8 mouse cellular contexts compared by ENCODE assay signal in the genomic region with DNA sequence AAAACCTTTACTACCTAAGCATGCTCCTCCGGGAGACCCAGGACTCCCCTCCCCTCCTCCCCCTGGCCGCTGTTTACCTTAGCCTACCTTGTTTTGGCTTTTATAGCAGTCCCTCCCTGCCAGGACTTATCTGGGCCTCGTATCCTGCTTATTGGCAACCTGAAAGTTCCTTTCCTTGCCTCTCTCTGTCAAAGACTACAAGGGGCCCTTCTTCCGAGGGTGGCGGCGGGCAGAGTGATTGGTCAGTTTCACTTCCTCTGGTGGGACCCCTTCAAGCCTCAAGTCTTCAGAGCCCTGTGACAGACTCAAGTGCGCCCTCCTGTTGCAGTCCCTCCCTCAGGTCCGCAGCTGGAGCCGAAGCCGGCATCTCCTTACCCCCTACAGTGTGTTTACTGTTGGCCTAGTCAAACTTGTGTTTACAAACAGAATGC. TPM values are rescaled to one million over a fixed set of nuclear protein-coding genes. Genes with fewer than 3 reads are reported as not detected.
DNase-seq lines count a peak whose midpoint lies in the region; ATAC-seq and TF ChIP-seq lines count a peak whose summit lies in the region.

No protein-coding gene starts in this region.

- 2% methylated on average over 10 of the region's 10 CpGs for WGBS in embryonic facial prominence, embryonic 15.5 days
- WGBS in lung, postnatal 0 days, result 1% methylated on average over 10 of the region's 10 CpGs
- 3% methylated on average over 10 of the region's 10 CpGs for WGBS in olfactory bulb, adult 2 months

- peak; percentile 59 for TF ChIP-seq CTCF in lung, postnatal 0 days (IDR thresholded peaks at IDR 0.05)
- no peak for TF ChIP-seq CTCF in olfactory bulb, adult 2 months (IDR thresholded peaks at IDR 0.05; ENCODE audit: insufficient read depth, low read depth, low read length)

- H3K4me3 ChIP-seq in embryonic facial prominence, embryonic 15.5 days (replicated peaks), result peak overlapping the region; percentile 82
- peak overlapping the region; percentile 99 for H3K4me3 ChIP-seq in lung, postnatal 0 days (ENCODE audit: low read depth, low read length)
- H3K4me3 ChIP-seq in olfactory bulb, adult 2 months (ENCODE audit: insufficient read depth, low read depth, low read length), result peak overlapping the region; percentile 55

- H3K9me3 ChIP-seq in embryonic facial prominence, embryonic 15.5 days (replicated peaks), result no peaks in the 10 kb centered on the region
- no peaks in the 10 kb centered on the region for H3K9me3 ChIP-seq in lung, postnatal 0 days (ENCODE audit: low read length)

- DNase-seq in CD8-positive naive resting alpha-beta T cell, adult 2 months (ENCODE audit: low read depth in 2 of 2, low spot score in 2 of 2), result peak; percentile 10 to 32
- DNase-seq in adrenal gland, postnatal 10 days, result peak; percentile 53
- DNase-seq in heart, postnatal 10 days, result peak; percentile 62 to 65
- peak; percentile 60 to 71 for DNase-seq in kidney, postnatal 36 days
- DNase-seq in lung, postnatal 0 days (ENCODE audit: low spot score), result peak; percentile 85
- peak; percentile 78 for DNase-seq in thymus, postnatal 4 days

- no peak for ATAC-seq in embryonic facial prominence, embryonic 15.5 days (ENCODE audit: insufficient number of reproducible peaks, low FRiP score, low TSS enrichment, low read depth)
- ATAC-seq in lung, postnatal 0 days, result no peak; the same call in 1 of the 2 replicates

- H3K36me3 ChIP-seq in embryonic facial prominence, embryonic 15.5 days, result peaks cover 12% of the 10 kb centered on the region
- H3K36me3 ChIP-seq in lung, postnatal 0 days (ENCODE audit: insufficient read depth, low read length), result 0 out of 2 replicates have a peak, but pooled peaks cover 4% of the 10 kb centered on the region

- 0 out of 2 replicates have a peak overlapping the region, but pooled peaks have one; percentile 95 for H3K9ac ChIP-seq in embryonic facial prominence, embryonic 15.5 days
- peak overlapping the region; percentile 99 for H3K9ac ChIP-seq in lung, postnatal 0 days (replicated peaks; ENCODE audit: low read depth)

- peaks cover 41% of the 10 kb centered on the region for H3K4me1 ChIP-seq in embryonic facial prominence, embryonic 15.5 days
- H3K4me1 ChIP-seq in lung, postnatal 0 days (ENCODE audit: insufficient read depth, low read depth, low read length), result peaks cover 21% of the 10 kb centered on the region; the same call in 1 of the 2 replicates
- H3K4me1 ChIP-seq in olfactory bulb, adult 2 months (ENCODE audit: control insufficient read depth, insufficient read depth, low read length), result peaks cover 17% of the 10 kb centered on the region

- peak overlapping the region; percentile 88 for H3K27ac ChIP-seq in embryonic facial prominence, embryonic 15.5 days (replicated peaks)
- peak overlapping the region; percentile 97 for H3K27ac ChIP-seq in lung, postnatal 0 days (ENCODE audit: low read length)
- H3K27ac ChIP-seq in olfactory bulb, adult 2 months (ENCODE audit: insufficient read depth, low read depth, low read length), result peak overlapping the region; percentile 56

- peak overlapping the region; percentile 75 for H3K4me2 ChIP-seq in embryonic facial prominence, embryonic 15.5 days (replicated peaks)
- peak overlapping the region; percentile 58 for H3K4me2 ChIP-seq in lung, postnatal 0 days (replicated peaks; ENCODE audit: low read depth, low read length)

- no peaks in the 10 kb centered on the region for H3K27me3 ChIP-seq in embryonic facial prominence, embryonic 15.5 days
- no peaks in the 10 kb centered on the region for H3K27me3 ChIP-seq in lung, postnatal 0 days (replicated peaks; ENCODE audit: insufficient read depth, low read length)

- peak; percentile 16; the same call in 1 of the 2 replicates for TF ChIP-seq EP300 in lung, postnatal 0 days (IDR thresholded peaks at IDR 0.05)

- no peak for TF ChIP-seq POLR2A in olfactory bulb, adult 2 months (IDR thresholded peaks at IDR 0.05; ENCODE audit: insufficient read depth, low read depth, low read length)

- intact Hi-C loops in heart, postnatal 10 days (cut with DNase I), result loop anchor here (5.0 kb wide), 1 partner anchor 108 kb away; no protein-coding TSS in a partner anchor

RNA-seq across cellular contexts. Expression of gene Sik3, which starts 1.6 kb away (rescaled TPM):
- 10 to 100 TPM; 50.2 to 55.1 TPM for total RNA-seq in adrenal gland, postnatal 10 days (2021)
- 15.1 and 16.2 TPM in 2 replicates for polyA plus RNA-seq in embryonic facial prominence, embryonic 15.5 days (2015; fragmentation: Nextera tagmentation; extraction: Ambion mirVana)
- total RNA-seq in heart, postnatal 10 days (2021), result 10 to 100 TPM; 61.8 to 72.7 TPM
- 8.9 and 9.3 TPM in 2 replicates for polyA plus RNA-seq in lung, postnatal 0 days (2015; fragmentation: Nextera tagmentation; extraction: Ambion mirVana)
- polyA plus RNA-seq in olfactory bulb, adult 2 months (2012; ENCODE audit: insufficient read depth, insufficient read length, low replicate concordance, missing spikeins), result 51.7 TPM in 1 of 2 replicates, not detected in the other

RNA-seq across cellular contexts. Expression of gene Pafah1b2, which starts 1.8 kb away (rescaled TPM):
- 100 to 1,000 TPM; 118 to 119 TPM for total RNA-seq in adrenal gland, postnatal 10 days (2021)
- 161 and 173 TPM in 2 replicates for polyA plus RNA-seq in embryonic facial prominence, embryonic 15.5 days (2015; fragmentation: Nextera tagmentation; extraction: Ambion mirVana)
- 10 to 100 TPM; 85.1 to 87.3 TPM for total RNA-seq in heart, postnatal 10 days (2021)
- polyA plus RNA-seq in lung, postnatal 0 days (2015; fragmentation: Nextera tagmentation; extraction: Ambion mirVana), result 82.8 and 84.6 TPM in 2 replicates
- 66.5 and 504 TPM in 2 replicates for polyA plus RNA-seq in olfactory bulb, adult 2 months (2012; ENCODE audit: insufficient read depth, insufficient read length, low replicate concordance, missing spikeins)

RNA-seq across cellular contexts. Expression of gene Sidt2, which starts 59.2 kb away (rescaled TPM):
- 100 to 1,000 TPM; 160 to 179 TPM for total RNA-seq in adrenal gland, postnatal 10 days (2021)
- 62.1 and 62.3 TPM in 2 replicates for polyA plus RNA-seq in embryonic facial prominence, embryonic 15.5 days (2015; fragmentation: Nextera tagmentation; extraction: Ambion mirVana)
- total RNA-seq in heart, postnatal 10 days (2021), result 10 to 100 TPM; 71.5 to 75.4 TPM
- polyA plus RNA-seq in lung, postnatal 0 days (2015; fragmentation: Nextera tagmentation; extraction: Ambion mirVana), result 55.4 and 58.7 TPM in 2 replicates
- 1,119 TPM in 1 of 2 replicates, not detected in the other for polyA plus RNA-seq in olfactory bulb, adult 2 months (2012; ENCODE audit: insufficient read depth, insufficient read length, low replicate concordance, missing spikeins)

Comparison
In these comparisons a context has a peak if more than half of its experiments do, and no peak if none do; other contexts are left out.
1. DNase-seq: peak in every context shown above with its lines; median percentile 85 in lung, postnatal 0 days; 78 in thymus, postnatal 4 days; 66 in kidney, postnatal 36 days; 64 in heart, postnatal 10 days; 53 in adrenal gland, postnatal 10 days; 21 in CD8-positive naive resting alpha-beta T cell, adult 2 months.